Mouse (Mus musculus): Measurements from ENCODE around the gene Gm27029. TPM values are rescaled to one million over a fixed set of nuclear protein-coding genes. Genes with fewer than 3 reads are reported as not detected.

Gene Gm27029
- total RNA-seq, 2 experiments from 2014 or later = 6.7 to 7.4 TPM

DNA sequence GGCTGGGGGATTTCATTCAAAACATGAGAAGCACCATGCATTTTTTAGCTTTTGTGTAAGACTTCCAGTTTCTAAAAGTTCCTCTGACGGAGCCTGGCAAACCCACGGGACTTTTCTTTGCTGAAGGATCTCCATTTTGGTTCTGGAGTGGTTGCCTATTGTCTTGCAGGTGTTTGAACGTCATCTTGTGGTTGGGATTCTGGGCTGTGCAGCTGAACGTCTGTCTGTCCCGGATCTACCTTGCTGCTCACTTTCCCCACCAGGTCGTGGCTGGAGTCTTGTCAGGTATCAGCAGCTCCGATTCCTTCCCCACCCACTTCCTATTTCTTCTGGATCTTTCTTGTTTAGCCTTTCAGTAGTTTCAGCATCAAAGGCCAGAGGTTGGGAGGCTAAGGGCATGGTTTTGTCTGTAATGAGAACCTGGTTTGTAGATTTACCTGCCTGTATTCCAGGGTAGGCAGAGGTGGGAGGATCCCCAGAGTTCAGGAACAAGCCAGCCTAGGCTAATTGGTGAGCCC lies 50.1 kb downstream of the Gm27029 start:
- no peak for TF ChIP-seq CTCF (conservative IDR thresholded peaks at IDR 0.05)
- H3K27ac ChIP-seq = no peak overlapping the region
- no peak overlapping the region for H3K4me3 ChIP-seq
- no peak for DNase-seq (ENCODE audit: low spot score in 2 of 2)

DNA sequence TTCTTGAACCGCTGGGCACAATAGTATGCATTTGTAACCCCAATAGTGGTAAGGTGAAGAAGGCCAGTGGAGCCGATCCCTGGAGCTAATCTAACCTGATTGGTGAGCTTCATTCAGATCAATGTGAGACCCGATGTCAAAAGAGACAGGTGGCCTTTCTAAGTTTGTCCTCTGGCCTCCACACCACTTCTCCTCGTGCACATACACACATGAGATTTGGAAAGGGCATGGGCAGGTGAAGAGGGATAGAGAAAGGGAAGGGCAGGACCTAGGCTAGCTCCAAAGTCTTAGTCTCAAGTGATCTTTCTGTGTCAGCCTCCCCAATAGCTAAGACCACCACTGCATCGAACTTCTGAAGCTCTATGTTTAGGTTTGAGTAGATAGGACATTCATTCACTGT lies 54.5 kb downstream of the Gm27029 start:
- TF ChIP-seq CTCF (conservative IDR thresholded peaks at IDR 0.05) = no peak
- no peak overlapping the region for H3K27ac ChIP-seq
- DNase-seq (ENCODE audit: low spot score in 2 of 2) = no peak
- no peak overlapping the region for H3K4me3 ChIP-seq

DNA sequence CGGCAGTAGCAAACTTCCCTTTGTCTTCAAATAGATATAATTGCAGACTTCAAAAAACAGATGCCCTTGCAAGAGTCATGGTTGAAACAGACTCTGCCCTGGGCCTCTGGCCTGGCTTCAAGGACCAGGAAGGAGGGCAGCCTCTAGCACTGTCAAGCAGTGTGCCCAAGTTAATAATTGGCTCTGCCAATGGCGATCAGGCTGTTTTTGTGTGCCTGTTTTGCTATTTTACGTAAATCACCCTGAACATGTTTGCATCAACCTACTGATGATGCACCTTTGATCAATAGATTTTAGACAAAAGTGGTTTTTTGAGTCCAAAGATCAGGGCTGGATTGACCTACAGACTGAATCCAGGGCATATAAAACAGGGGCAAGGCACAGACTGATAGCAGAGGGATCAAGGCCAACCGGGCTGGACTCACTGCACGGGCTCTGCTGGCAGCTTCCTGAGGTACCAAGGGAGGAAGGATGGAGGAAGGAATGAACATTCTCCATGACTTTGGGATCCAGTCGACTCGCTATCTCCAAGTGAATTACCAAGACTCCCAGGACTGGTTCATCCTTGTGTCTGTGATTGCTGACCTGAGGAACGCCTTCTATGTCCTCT lies 57.2 kb downstream of the Gm27029 start, which contains the start of gene G6pc:
TSS of gene G6pc (plus strand) at position 236 of the 610 bp plus-strand sequence.
- TF ChIP-seq CTCF (conservative IDR thresholded peaks at IDR 0.05) = no peak
- no peak for DNase-seq (ENCODE audit: low spot score in 2 of 2)
- Histone ChIP-seq H3K4me3 (no peak within 1 kb of the TSS), H3K27ac (no peak within 1 kb of the TSS)

DNA sequence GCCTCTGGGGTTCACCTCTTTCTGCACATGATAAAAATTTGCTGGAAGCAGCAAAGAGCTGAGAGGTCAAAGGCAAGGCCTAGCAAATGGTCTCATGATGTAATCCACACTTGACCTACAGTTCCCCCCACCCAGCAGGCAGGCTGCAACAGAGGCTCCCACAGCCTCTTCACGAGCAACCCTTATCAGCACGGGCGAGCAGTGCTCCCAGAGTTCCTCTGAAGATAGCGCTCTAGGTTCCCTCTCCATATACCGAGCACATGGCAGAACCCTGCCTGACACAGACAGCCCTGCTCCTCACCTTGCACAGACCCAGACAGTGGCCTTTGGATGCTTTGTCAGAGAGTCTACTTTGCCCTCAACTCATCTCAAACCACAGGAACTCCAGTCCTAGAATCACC lies 60.1 kb downstream of the Gm27029 start:
- DNase-seq (ENCODE audit: low spot score in 2 of 2) = no peak
- no peak for TF ChIP-seq CTCF (conservative IDR thresholded peaks at IDR 0.05)
- H3K27ac ChIP-seq = no peak overlapping the region
- H3K4me3 ChIP-seq = no peak overlapping the region

DNA sequence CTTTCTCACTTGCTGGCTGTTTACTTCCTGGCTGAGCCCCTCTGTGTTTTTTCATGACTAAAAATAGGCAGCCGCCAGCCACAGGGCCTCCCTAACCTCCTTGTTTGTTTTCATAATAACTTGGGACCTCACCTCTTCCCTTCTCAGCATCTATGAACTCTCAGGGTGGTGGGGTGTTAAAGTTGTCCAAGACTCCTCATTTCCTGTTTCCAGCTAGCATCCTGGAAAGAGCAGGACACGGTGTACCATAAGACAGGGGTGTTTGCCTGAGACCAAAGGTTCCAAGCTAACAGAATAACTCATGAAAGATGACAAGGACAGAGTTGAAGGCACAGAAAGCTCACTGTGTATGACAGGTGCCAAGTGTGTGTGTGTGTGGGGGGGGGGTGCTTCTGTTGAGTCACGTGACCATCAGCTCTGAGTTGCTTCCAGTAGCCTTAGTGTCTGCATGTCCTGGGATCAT lies 63.9 kb downstream of the Gm27029 start:
- TF ChIP-seq CTCF (conservative IDR thresholded peaks at IDR 0.05) = no peak
- H3K27ac ChIP-seq = no peak overlapping the region

DNA sequence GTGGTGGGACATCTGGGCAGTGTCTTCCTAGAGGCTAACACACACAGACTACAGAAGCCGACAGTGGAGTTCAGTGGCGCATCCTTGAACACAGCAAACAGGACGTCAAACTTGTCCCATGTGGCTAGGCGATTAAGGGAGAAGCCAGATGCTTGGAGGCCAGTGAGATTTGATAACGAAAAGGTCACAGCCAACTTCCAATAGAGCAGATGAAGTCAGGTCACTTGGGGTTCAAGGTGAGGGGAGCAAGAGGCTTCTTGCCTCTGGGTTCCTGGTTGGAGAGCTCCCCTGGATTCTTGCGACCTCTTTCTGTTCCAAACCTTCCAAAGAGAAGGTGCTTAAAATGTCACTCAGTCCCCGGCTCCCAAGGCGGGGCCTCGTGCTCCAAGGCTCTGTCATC lies 64.8 kb downstream of the Gm27029 start:
- Histone ChIP-seq H3K27ac (no peak overlapping the region), H3K4me3 (no peak overlapping the region)
- no peak for DNase-seq (ENCODE audit: low spot score in 2 of 2)
- TF ChIP-seq CTCF (conservative IDR thresholded peaks at IDR 0.05) = no peak

More for the DNA sequence above, 63.9 kb downstream of the Gm27029 start:
- no peak for DNase-seq (ENCODE audit: low spot score in 2 of 2)
- H3K4me3 ChIP-seq = no peak overlapping the region

DNA sequence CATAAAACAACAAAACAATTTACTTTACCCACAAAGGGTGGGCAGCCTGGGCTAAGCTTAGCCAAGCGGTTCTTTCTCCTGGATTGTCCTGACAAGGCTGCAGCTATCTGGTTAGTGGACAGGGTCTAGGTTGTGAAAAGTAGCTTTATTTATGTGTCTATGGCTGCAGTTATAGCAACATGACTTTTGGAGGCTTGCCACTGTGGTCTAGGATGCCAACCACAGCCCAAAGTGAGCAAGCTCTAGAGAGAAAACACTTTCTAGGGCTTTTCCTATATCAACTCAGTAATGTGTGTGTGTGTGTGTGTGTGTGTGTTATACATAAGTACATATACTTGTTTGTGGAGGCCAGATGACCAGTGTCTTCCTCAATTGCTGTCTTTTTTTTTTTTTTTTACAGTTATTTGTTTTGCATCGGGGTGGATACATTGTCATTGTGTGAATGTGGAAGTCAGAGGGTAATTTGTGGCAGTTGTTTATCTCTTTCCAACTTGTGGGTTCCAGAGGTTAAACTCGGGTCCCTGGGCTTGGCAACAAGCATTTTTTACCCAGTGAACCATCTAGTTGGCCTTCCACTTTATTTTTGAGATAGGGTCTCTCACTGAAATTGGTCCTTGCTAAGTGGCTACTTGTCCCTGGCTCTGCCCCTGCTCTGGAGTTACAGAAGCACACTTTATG lies 67.0 kb downstream of the Gm27029 start:
- DNase-seq (ENCODE audit: low spot score in 2 of 2) = no peak

More for the DNA sequence above, 67.0 kb downstream of the Gm27029 start:
- H3K4me3 ChIP-seq = no peak overlapping the region
- no peak for TF ChIP-seq CTCF (conservative IDR thresholded peaks at IDR 0.05)
- H3K27ac ChIP-seq = no peak overlapping the region

Small RNA genes within 50 kb of the gene (microRNA-seq; reads per million reads assigned to microRNA genes)
- 0.37 to 0.64 reads per million in 2 experiments for gene Mir6929

Other genes with a start within 250 kb of the Gm27029 start
- gene Ccr10, start 249.4 kb downstream of the Gm27029 start, total RNA-seq (2021) = not detected
- 10 to 100 TPM; 73.6 to 81.8 TPM for gene Ezh1, start 198.3 kb downstream of the Gm27029 start, total RNA-seq (2021)
- 10 to 100 TPM; 62.2 to 68.0 TPM for gene Ramp2, start 178.8 kb downstream of the Gm27029 start, total RNA-seq (2021)
- 10 to 100 TPM; 68.8 to 69.4 TPM for gene Vps25, start 171.1 kb downstream of the Gm27029 start, total RNA-seq (2021)
- 10 to 100 TPM; 11.3 to 11.4 TPM for gene Wnk4, start 164.2 kb downstream of the Gm27029 start, total RNA-seq (2021)
- under 1 TPM; 0.29 to 0.56 TPM for gene Cntd1, start 145.8 kb downstream of the Gm27029 start, total RNA-seq (2021)
- gene Coa3, start 145.7 kb downstream of the Gm27029 start, total RNA-seq (2021) = 100 to 1,000 TPM in 1 of 2 experiments, 10 to 100 TPM in 1; 95.5 to 108 TPM
- 100 to 1,000 TPM; 219 to 223 TPM for gene Becn1, start 122.5 kb downstream of the Gm27029 start, total RNA-seq (2021)
- 100 to 1,000 TPM; 121 TPM for gene Psme3, start 108.6 kb downstream of the Gm27029 start, total RNA-seq (2021)
- gene Aoc2, start 99.7 kb downstream of the Gm27029 start, total RNA-seq (2021) = 1 to 10 TPM; 6.8 to 7.5 TPM
- gene Aoc3, start 94.2 kb downstream of the Gm27029 start, total RNA-seq (2021) = under 1 TPM; 0.64 to 0.74 TPM
- not detected for gene G6pc, start 57.2 kb downstream of the Gm27029 start, total RNA-seq (2021)
- gene Aarsd1, start 7.2 kb downstream of the Gm27029 start, total RNA-seq (2021) = 10 to 100 TPM; 47.2 to 51.2 TPM
- 10 to 100 TPM; 31.9 to 33.5 TPM for gene Rundc1, start 289 bp upstream of the Gm27029 start, total RNA-seq (2021)
- gene Ptges3l, start 537 bp upstream of the Gm27029 start, total RNA-seq (2021) = 1 to 10 TPM in 1 of 2 experiments, under 1 TPM in 1; 0.71 to 2.0 TPM
- 10 to 100 TPM; 31.6 to 32.9 TPM for gene Rpl27, start 17.5 kb upstream of the Gm27029 start, total RNA-seq (2021)
- 1 to 10 TPM; 2.4 to 3.5 TPM for gene Ifi35, start 23.6 kb upstream of the Gm27029 start, total RNA-seq (2021)
- 100 to 1,000 TPM; 113 to 122 TPM for gene Rnd2, start 40.2 kb upstream of the Gm27029 start, total RNA-seq (2021)
- 10 to 100 TPM; 25.3 to 27.7 TPM for gene Vat1, start 41.4 kb upstream of the Gm27029 start, total RNA-seq (2021)
- gene Brca1, start 127.2 kb upstream of the Gm27029 start, total RNA-seq (2021) = 1 to 10 TPM; 1.3 TPM
- 100 to 1,000 TPM; 199 to 221 TPM for gene Nbr1, start 127.4 kb upstream of the Gm27029 start, total RNA-seq (2021)
- 1 to 10 TPM; 2.4 to 4.2 TPM for gene Tmem106a, start 157.4 kb upstream of the Gm27029 start, total RNA-seq (2021)
- gene Gm11634, start 174.5 kb upstream of the Gm27029 start, total RNA-seq (2021) = not detected
- 1 to 10 TPM; 8.4 to 10.0 TPM for gene Rdm1, start 202.4 kb upstream of the Gm27029 start, total RNA-seq (2021)
- gene Arl4d, start 240.7 kb upstream of the Gm27029 start, total RNA-seq (2021) = 10 to 100 TPM; 10.6 to 16.0 TPM

Measured in layer of hippocampus, adult 2 months (tissue).